Mouse (Mus musculus): ENCODE measurements around the gene Fcmr. TPM values are rescaled to one million over a fixed set of nuclear protein-coding genes. Genes with fewer than 3 reads are reported as not detected.

Gene Fcmr
- 3.0 and 3.3 TPM in 2 replicates for polyA plus RNA-seq (2015; fragmentation: Nextera tagmentation; extraction: Ambion mirVana)

GRCm38 (mm10) chr1:130865541-130866221 lies at the start of gene Fcmr:
Gene Fcmr, plus strand, starts transcription at chr1:130865669.

DNA sequence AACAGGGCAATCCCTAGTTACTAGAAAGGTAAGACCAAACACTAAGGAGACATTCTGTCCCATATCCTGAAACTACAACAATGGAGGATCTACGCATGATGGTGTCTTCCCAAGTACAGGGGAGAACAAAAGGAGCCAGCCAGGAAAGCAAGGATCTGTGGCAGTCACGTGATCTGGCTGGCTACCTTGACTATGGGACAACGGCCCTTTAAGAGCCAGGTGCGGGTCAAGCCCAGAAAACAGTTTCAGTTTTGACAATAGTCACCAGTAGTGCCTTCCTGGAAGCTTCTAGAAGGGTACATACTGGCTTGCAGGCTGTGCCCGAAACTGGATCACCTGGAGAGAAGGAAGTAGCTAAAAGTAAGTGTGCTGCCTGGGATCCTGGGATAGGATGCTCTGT lies 39.0 kb upstream of the Fcmr start, which contains the start of gene Pigr:
Pigr (plus strand) TSS at position 237 of the 400 bp plus-strand sequence.

DNA sequence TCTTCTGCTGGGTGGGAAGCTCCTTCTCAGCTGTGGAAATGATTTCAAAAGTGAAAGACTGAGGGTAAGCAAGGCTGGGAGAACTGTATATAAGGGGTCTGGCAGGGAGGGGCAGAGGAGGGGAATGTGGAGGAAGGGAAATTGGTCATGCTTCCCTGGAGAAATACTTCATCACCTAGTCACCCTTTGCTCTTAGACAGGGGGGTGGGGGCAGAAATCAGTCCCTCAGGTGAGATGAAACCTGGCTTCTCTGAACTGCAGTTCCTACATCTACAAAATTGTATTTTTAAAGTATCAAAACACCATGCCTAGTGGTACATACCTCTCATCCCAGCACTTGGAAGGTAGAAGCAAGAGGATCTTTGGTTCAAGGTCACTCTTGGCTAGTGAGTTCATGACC lies 21.9 kb downstream of the Fcmr start, which contains the start of gene Il24:
Il24 (minus strand) TSS at position 101 of the 400 bp plus-strand sequence.

DNA sequence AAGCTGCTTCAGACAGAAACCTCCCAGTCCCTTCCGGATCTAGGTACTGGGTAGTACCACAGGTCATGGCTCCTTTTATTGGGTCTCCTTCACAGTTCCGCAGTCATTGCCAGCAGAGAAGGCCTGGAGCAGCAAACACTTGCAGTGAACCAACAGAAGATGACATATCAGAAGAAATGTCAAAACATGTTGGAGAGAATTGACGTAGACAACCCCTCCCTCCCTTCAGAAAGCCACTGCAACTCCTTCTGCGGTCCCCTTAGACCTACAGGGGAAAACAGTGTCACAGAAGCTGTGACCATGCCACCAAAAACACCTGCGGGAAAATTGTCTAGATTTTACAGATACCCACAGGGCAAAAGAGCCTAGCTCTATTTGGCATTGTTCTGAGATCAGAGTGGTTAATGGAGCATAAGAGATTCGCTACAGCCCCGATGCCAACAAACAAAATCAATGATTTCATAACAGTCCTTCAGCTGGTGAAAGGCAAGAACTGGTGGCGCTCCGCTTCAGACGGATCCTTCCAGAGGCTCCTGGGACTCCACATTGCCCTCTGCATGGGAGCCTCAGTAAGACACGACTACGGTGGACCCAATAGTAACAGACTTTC lies 46.0 kb downstream of the Fcmr start, which contains the start of gene Il20:
Il20 (minus strand) TSS at position 51 of the 610 bp plus-strand sequence.

Other genes starting within 250 kb of the Fcmr start
- gene Zp3r, start 236.0 kb upstream of the Fcmr start, polyA plus RNA-seq (2015; fragmentation: Nextera tagmentation; extraction: Ambion mirVana): not detected in 2 replicates
- not detected in 2 replicates for gene C4bp, start 204.0 kb upstream of the Fcmr start, polyA plus RNA-seq (2015; fragmentation: Nextera tagmentation; extraction: Ambion mirVana)
- gene Gm29427, start 149.9 kb upstream of the Fcmr start, polyA plus RNA-seq (2015; fragmentation: Nextera tagmentation; extraction: Ambion mirVana): not detected in 2 replicates
- gene Yod1, start 148.3 kb upstream of the Fcmr start, polyA plus RNA-seq (2015; fragmentation: Nextera tagmentation; extraction: Ambion mirVana): 14.0 and 15.9 TPM in 2 replicates
- 12.1 and 15.5 TPM in 2 replicates for gene Pfkfb2, start 136.4 kb upstream of the Fcmr start, polyA plus RNA-seq (2015; fragmentation: Nextera tagmentation; extraction: Ambion mirVana)
- 0.66 and 0.84 TPM in 2 replicates for gene AA986860, start 133.7 kb upstream of the Fcmr start, polyA plus RNA-seq (2015; fragmentation: Nextera tagmentation; extraction: Ambion mirVana)
- not detected in 2 replicates for gene Fcamr, start 64.8 kb upstream of the Fcmr start, polyA plus RNA-seq (2015; fragmentation: Nextera tagmentation; extraction: Ambion mirVana)
- not detected in 2 replicates for gene Pigr, start 39.0 kb upstream of the Fcmr start, polyA plus RNA-seq (2015; fragmentation: Nextera tagmentation; extraction: Ambion mirVana)
- not detected in 2 replicates for gene Il24, start 21.8 kb downstream of the Fcmr start, polyA plus RNA-seq (2015; fragmentation: Nextera tagmentation; extraction: Ambion mirVana)
- not detected in 2 replicates for gene Il20, start 45.8 kb downstream of the Fcmr start, polyA plus RNA-seq (2015; fragmentation: Nextera tagmentation; extraction: Ambion mirVana)
- gene Il19, start 74.4 kb downstream of the Fcmr start, polyA plus RNA-seq (2015; fragmentation: Nextera tagmentation; extraction: Ambion mirVana): not detected in 2 replicates
- not detected in 2 replicates for gene Il10, start 154.2 kb downstream of the Fcmr start, polyA plus RNA-seq (2015; fragmentation: Nextera tagmentation; extraction: Ambion mirVana)
- gene Mapkapk2, start 232.2 kb downstream of the Fcmr start, polyA plus RNA-seq (2015; fragmentation: Nextera tagmentation; extraction: Ambion mirVana): 15.0 and 17.1 TPM in 2 replicates

Measured in neural tube, postnatal 0 days (tissue).